Mouse (Mus musculus) frontal cortex, adult (tissue): ENCODE measurements around the gene Lima1.
"Not testable (repeated sequence)": the region's sequence is repeated elsewhere in the genome, so short reads cannot be mapped to it uniquely, and the experiment has no call there.

ENCODE experiments used
- ATAC-seq: cut with Nextera tagmentation; 2 replicates; pipeline ENCODE4 v1.9.2; 2017; ENCODE audit warnings: mild to moderate bottlenecking, moderate library complexity, mixed read lengths; ENCODE audit not compliant: low TSS enrichment

Lima1 gene

GRCm38 (mm10) chr15:99837561-99837960 is 37.7 kb downstream of the Lima1 start:
- ATAC-seq = no peak

GRCm38 (mm10) chr15:99835191-99835590 is 40.1 kb downstream of the Lima1 start:
- no peak for ATAC-seq

GRCm38 (mm10) chr15:99834681-99835080 is 40.6 kb downstream of the Lima1 start:
- ATAC-seq = no peak

GRCm38 (mm10) chr15:99833648-99834454 is 41.4 kb downstream of the Lima1 start:
- no peak for ATAC-seq

GRCm38 (mm10) chr15:99831535-99831934 is 43.7 kb downstream of the Lima1 start:
- ATAC-seq = no peak

- ATAC-seq = no peak
These were observed 47.2 kb downstream of the Lima1 start for GRCm38 (mm10) chr15:99828061-99828460.

- no peak for ATAC-seq
These were observed 48.9 kb downstream of the Lima1 start for GRCm38 (mm10) chr15:99826210-99826888.

GRCm38 (mm10) chr15:99825211-99825610 is 50.0 kb downstream of the Lima1 start:
- no peak for ATAC-seq

GRCm38 (mm10) chr15:99823322-99823898 is 51.8 kb downstream of the Lima1 start:
- ATAC-seq = no peak

- not testable (repeated sequence) for ATAC-seq
These were observed 52.8 kb downstream of the Lima1 start for GRCm38 (mm10) chr15:99822501-99822900.

- no peak for ATAC-seq
These were observed 55.5 kb downstream of the Lima1 start for GRCm38 (mm10) chr15:99819621-99820279.

GRCm38 (mm10) chr15:99819109-99819440 is 56.2 kb downstream of the Lima1 start:
- ATAC-seq = no peak

GRCm38 (mm10) chr15:99818321-99819108 is 56.7 kb downstream of the Lima1 start:
- peak; percentile 55; the same call in 1 of the 2 replicates for ATAC-seq

- no peak for ATAC-seq
These were observed 57.7 kb downstream of the Lima1 start for GRCm38 (mm10) chr15:99817343-99818235.

GRCm38 (mm10) chr15:99815999-99816398 is 59.3 kb downstream of the Lima1 start:
- no peak for ATAC-seq

GRCm38 (mm10) chr15:99814554-99815260 is 60.5 kb downstream of the Lima1 start:
- ATAC-seq = peak; percentile 47; the same call in 1 of the 2 replicates

GRCm38 (mm10) chr15:99813639-99814038 is 61.6 kb downstream of the Lima1 start:
- ATAC-seq = no peak

- ATAC-seq = no peak
These were observed 63.2 kb downstream of the Lima1 start for GRCm38 (mm10) chr15:99812097-99812496.
